Mouse (Mus musculus) embryonic fibroblast, embryonic 13.5 days (primary cell): ENCODE data around the gene Arl3.

Source experiments
- CTCF ChIP-seq: IDR thresholded peaks from 2 replicates; pipeline ENCODE4 v1.5.1; 2011; ENCODE audit warnings: mild to moderate bottlenecking, control low read depth, low read length, moderate library complexity, borderline replicate concordance; ENCODE audit not compliant: insufficient read depth
- POLR2A ChIP-seq: IDR thresholded peaks from 2 replicates; pipeline ENCODE4 v1.6.1; 2011; ENCODE audit warnings: low read depth, mild to moderate bottlenecking, control low read depth, low read length, moderate library complexity

GRCm38 (mm10) chr19:46608158-46608557 lies 35.2 kb upstream of the Arl3 start:
- TF ChIP-seq CTCF (no peak), POLR2A (no peak)
